Mouse (Mus musculus): ENCODE data around the gene Mospd3. TPM values are rescaled to one million over a fixed set of nuclear protein-coding genes. Genes with fewer than 3 reads are reported as not detected.

Mospd3 gene
- polyA plus RNA-seq, 2 experiments, result 33.8 to 34.9 TPM

DNA sequence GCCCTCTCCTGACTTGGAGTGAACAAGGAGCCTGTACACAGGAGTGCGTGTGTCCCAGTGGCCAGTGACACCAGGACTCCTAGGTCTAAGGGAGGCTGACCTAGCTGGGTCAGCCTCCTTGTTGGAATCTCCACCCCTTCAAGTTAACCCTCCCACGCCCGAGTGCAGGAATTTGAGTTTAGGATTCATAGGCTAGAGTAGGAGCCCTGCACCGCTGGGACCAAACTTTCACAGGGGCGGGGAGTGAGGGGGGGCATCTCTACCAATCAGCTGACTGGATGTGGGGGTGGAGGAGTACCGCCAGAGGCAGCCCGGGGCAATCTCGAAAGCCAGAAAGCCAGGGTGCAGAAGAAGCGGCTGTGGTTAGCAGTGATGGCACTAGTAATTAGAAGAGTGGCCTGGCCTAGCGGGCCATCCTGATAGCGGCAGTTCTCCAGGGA is 44.8 kb upstream of the Mospd3 start, which contains the start of gene Irs3:
Gene Irs3, minus strand, starts transcription at position 63 of the 440 bp plus-strand sequence.
- ATAC-seq (ENCODE audit: insufficient read depth), result peak; percentile 9; the same call in 1 of the 2 replicates

DNA sequence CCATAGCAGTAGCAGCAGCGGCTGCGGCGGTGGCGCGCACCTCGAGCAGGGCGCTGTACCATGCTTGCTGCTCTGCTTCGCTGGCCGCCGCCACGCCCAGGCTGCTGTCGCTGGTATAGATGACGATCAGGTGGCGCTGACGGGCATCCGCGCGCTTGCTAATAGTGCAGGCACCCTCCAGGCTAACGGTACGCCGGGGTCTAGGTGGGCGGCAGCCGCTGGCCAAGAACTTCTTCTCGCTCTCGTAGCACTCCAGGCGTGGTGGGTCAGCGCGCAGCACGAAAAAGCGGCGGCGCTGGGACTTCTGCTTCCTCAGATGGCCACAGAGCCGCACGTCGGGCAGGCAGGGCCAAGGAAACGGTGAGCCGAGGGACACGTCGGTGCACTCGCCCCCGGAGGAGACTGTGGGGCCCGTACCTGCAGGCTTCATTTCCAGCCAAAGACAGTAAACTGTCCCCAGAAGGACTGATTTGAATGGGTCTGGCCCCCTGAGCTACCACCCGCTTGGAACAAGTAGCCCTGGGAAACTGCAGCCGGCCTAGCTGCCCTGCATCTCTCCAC is 44.3 kb upstream of the Mospd3 start:
- H3K4me3 ChIP-seq (ENCODE audit: insufficient read depth in 1 of 2, low read depth in 2 of 2, low read length in 2 of 2), result peak overlapping the region in 1 of 2 experiments; percentile 38; a peak in 2 of 4 replicates
- ATAC-seq (ENCODE audit: insufficient read depth) (no peak), DNase-seq (ENCODE audit: low read depth in 3 of 3, low spot score in 3 of 3) (no peak)
- no peaks in the 10 kb centered on the region; the same call in 1 of the 2 replicates for H3K36me3 ChIP-seq (replicated peaks; ENCODE audit: control insufficient read depth, insufficient read depth, low read depth)
- WGBS (ENCODE audit: insufficient replicate concordance), result 3% methylated on average over 44 of the region's 44 CpGs
- H3K27ac ChIP-seq, result no peak overlapping the region
- peaks cover 16% of the 10 kb centered on the region for H3K27me3 ChIP-seq (ENCODE audit: control insufficient read depth, insufficient read depth, low read length)
- TF ChIP-seq EP300 (IDR thresholded peaks at IDR 0.05; ENCODE audit: low read depth) (no peak), CTCF (IDR thresholded peaks at IDR 0.05; ENCODE audit: low read depth) (no peak)
- H3K4me2 ChIP-seq (ENCODE audit: low read depth), result peak overlapping the region; percentile 59
- no peak overlapping the region for H3K9ac ChIP-seq (replicated peaks)
- H3K4me1 ChIP-seq (replicated peaks; ENCODE audit: control insufficient read depth in 2 of 2, insufficient read depth in 2 of 2, low read length in 1 of 2), result peaks cover 7 to 12% of the 10 kb centered on the region in 2 experiments; a peak in 3 of 4 replicates
- H3K9me3 ChIP-seq (ENCODE audit: control insufficient read depth, low read length), result no peaks in the 10 kb centered on the region

More for the DNA sequence above, 44.8 kb upstream of the Mospd3 start, which contains the start of gene Irs3:
- H3K4me2 ChIP-seq (ENCODE audit: low read depth), result peak within 1 kb of the TSS; percentile 59
- 16% methylated on average over 11 of the region's 11 CpGs for WGBS (ENCODE audit: insufficient replicate concordance)
- DNase-seq (ENCODE audit: low read depth in 3 of 3, low spot score in 3 of 3), result no peak
- no peaks in the 10 kb centered on the region for H3K9me3 ChIP-seq (ENCODE audit: control insufficient read depth, low read length)
- peaks cover 7 to 13% of the 10 kb centered on the region in 2 experiments; a peak in 3 of 4 replicates for H3K4me1 ChIP-seq (replicated peaks; ENCODE audit: control insufficient read depth in 2 of 2, insufficient read depth in 2 of 2, low read length in 1 of 2)
- H3K27ac ChIP-seq, result no peak within 1 kb of the TSS
- peaks cover under 1% of the 10 kb centered on the region; the same call in 1 of the 2 replicates for H3K36me3 ChIP-seq (replicated peaks; ENCODE audit: control insufficient read depth, insufficient read depth, low read depth)
- no peak within 1 kb of the TSS for H3K9ac ChIP-seq (replicated peaks)
- TF ChIP-seq CTCF (IDR thresholded peaks at IDR 0.05; ENCODE audit: low read depth), result no peak
- no peak for TF ChIP-seq EP300 (IDR thresholded peaks at IDR 0.05; ENCODE audit: low read depth)
- H3K4me3 ChIP-seq (ENCODE audit: insufficient read depth in 1 of 2, low read depth in 2 of 2, low read length in 2 of 2), result peak within 1 kb of the TSS in 1 of 2 experiments; percentile 38; a peak in 2 of 4 replicates
- peaks cover 16% of the 10 kb centered on the region for H3K27me3 ChIP-seq (ENCODE audit: control insufficient read depth, insufficient read depth, low read length)

DNA sequence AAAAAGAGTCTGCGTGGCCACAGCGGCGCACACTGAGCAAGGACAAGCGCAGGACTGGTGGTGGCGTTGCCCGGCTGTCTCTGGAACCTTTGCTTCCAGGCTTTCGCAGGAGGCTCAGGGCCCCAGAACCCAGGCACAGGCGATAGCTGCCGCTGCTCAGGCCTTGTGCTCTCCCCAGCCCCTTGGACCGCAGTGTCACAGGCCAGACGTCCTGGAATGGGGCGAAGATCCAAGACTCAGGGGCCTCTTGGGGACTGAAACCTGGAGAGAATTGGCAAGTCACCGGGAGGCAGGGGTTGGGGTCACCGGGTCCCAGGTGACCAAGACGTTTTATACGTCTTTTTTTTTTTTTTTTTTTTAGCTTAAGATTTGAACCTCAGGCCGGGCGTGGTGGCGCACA is 43.6 kb upstream of the Mospd3 start:
- H3K9ac ChIP-seq (replicated peaks), result no peak overlapping the region
- H3K36me3 ChIP-seq (replicated peaks; ENCODE audit: control insufficient read depth, insufficient read depth, low read depth), result peaks cover 3% of the 10 kb centered on the region; the same call in 1 of the 2 replicates
- ATAC-seq (ENCODE audit: insufficient read depth) (no peak), DNase-seq (ENCODE audit: low read depth in 3 of 3, low spot score in 3 of 3) (no peak)
- 64% methylated on average over 19 of the region's 19 CpGs for WGBS (ENCODE audit: insufficient replicate concordance)
- TF ChIP-seq CTCF (IDR thresholded peaks at IDR 0.05; ENCODE audit: low read depth), result no peak
- TF ChIP-seq EP300 (IDR thresholded peaks at IDR 0.05; ENCODE audit: low read depth), result no peak
- H3K27me3 ChIP-seq (ENCODE audit: control insufficient read depth, insufficient read depth, low read length), result peaks cover 16% of the 10 kb centered on the region
- no peak overlapping the region for H3K27ac ChIP-seq
- H3K4me3 ChIP-seq (ENCODE audit: insufficient read depth in 1 of 2, low read depth in 2 of 2, low read length in 2 of 2), result no peak overlapping the region
- no peak overlapping the region for H3K4me2 ChIP-seq (ENCODE audit: low read depth)
- peaks cover 7 to 9% of the 10 kb centered on the region in 2 experiments; a peak in 3 of 4 replicates for H3K4me1 ChIP-seq (replicated peaks; ENCODE audit: control insufficient read depth in 2 of 2, insufficient read depth in 2 of 2, low read length in 1 of 2)
- no peaks in the 10 kb centered on the region for H3K9me3 ChIP-seq (ENCODE audit: control insufficient read depth, low read length)

DNA sequence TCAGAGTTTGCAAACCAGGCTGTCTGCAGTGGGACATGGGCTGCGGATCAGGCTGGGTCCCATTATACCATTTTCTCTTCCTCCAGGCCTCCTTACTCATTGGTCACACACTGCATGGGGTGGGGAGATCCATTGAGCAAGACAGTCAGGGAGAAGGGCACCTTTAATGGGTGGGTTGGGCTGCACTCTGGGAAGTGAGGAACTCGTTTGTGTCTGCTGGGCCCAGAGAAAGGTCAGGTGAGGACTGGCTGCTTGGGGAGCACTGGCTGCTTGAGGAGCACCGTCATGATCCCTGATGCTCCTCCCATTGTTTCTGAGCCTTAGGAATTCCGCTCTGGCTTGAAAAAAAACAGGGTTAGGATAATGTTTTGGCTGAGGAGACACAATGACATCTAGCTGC is 42.0 kb upstream of the Mospd3 start:
- H3K27me3 ChIP-seq (ENCODE audit: control insufficient read depth, insufficient read depth, low read length), result peaks cover 16% of the 10 kb centered on the region
- no peak overlapping the region for H3K4me3 ChIP-seq (ENCODE audit: insufficient read depth in 1 of 2, low read depth in 2 of 2, low read length in 2 of 2)
- no peak for TF ChIP-seq EP300 (IDR thresholded peaks at IDR 0.05; ENCODE audit: low read depth)
- no peak for TF ChIP-seq CTCF (IDR thresholded peaks at IDR 0.05; ENCODE audit: low read depth)
- DNase-seq (ENCODE audit: low read depth in 3 of 3, low spot score in 3 of 3) (no peak), ATAC-seq (ENCODE audit: insufficient read depth) (no peak)
- peaks cover 2% of the 10 kb centered on the region in 2 experiments; a peak in 3 of 4 replicates for H3K4me1 ChIP-seq (replicated peaks; ENCODE audit: control insufficient read depth in 2 of 2, insufficient read depth in 2 of 2, low read length in 1 of 2)
- H3K4me2 ChIP-seq (ENCODE audit: low read depth), result no peak overlapping the region
- no peak overlapping the region for H3K9ac ChIP-seq (replicated peaks)
- H3K9me3 ChIP-seq (ENCODE audit: control insufficient read depth, low read length), result no peaks in the 10 kb centered on the region
- no peak overlapping the region for H3K27ac ChIP-seq
- WGBS (ENCODE audit: insufficient replicate concordance), result 62% methylated on average over 4 of the region's 4 CpGs
- H3K36me3 ChIP-seq (replicated peaks; ENCODE audit: control insufficient read depth, insufficient read depth, low read depth), result peaks cover 11% of the 10 kb centered on the region; the same call in 1 of the 2 replicates

DNA sequence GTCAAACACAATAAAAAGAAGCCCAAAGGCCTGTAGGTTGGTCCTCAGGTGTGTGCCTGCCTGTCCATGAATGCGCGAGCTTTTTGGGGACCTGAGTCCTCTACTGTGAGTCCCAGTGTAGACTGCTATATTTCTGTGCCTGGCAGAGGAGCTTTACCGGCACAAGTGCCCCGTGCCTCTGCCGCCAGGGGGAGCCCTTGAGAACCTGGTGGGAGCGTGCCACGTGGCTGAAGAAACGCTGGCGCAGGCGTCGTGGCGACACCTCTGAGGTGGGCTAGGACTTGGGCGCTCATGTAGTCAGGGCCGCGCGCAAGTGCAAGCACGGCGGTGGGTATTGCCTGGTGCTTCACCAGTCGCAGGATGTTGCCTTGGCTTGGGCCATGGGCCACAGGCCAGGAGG is 40.2 kb upstream of the Mospd3 start, which contains the start of gene Sap25:
Gene Sap25, plus strand, starts transcription at position 281 of the 400 bp plus-strand sequence.
- H3K4me3 ChIP-seq (ENCODE audit: insufficient read depth in 1 of 2, low read depth in 2 of 2, low read length in 2 of 2), result no peak within 1 kb of the TSS
- H3K9ac ChIP-seq (replicated peaks), result no peak within 1 kb of the TSS
- TF ChIP-seq CTCF (IDR thresholded peaks at IDR 0.05; ENCODE audit: low read depth), result peak; percentile 89
- no peak for TF ChIP-seq EP300 (IDR thresholded peaks at IDR 0.05; ENCODE audit: low read depth)
- WGBS (ENCODE audit: insufficient replicate concordance), result 73% methylated on average over 19 of the region's 19 CpGs
- peaks cover 2% of the 10 kb centered on the region in 2 experiments; a peak in 2 of 4 replicates for H3K4me1 ChIP-seq (replicated peaks; ENCODE audit: control insufficient read depth in 2 of 2, insufficient read depth in 2 of 2, low read length in 1 of 2)
- no peak within 1 kb of the TSS for H3K4me2 ChIP-seq (ENCODE audit: low read depth)
- DNase-seq (ENCODE audit: low read depth in 3 of 3, low spot score in 3 of 3), result no peak
- ATAC-seq (ENCODE audit: insufficient read depth), result no peak
- peaks cover 21% of the 10 kb centered on the region for H3K36me3 ChIP-seq (replicated peaks; ENCODE audit: control insufficient read depth, insufficient read depth, low read depth)
- H3K27me3 ChIP-seq (ENCODE audit: control insufficient read depth, insufficient read depth, low read length), result peaks cover 16% of the 10 kb centered on the region
- no peaks in the 10 kb centered on the region for H3K9me3 ChIP-seq (ENCODE audit: control insufficient read depth, low read length)
- H3K27ac ChIP-seq, result no peak within 1 kb of the TSS

All from liver, embryonic 14.5 days (tissue).